Mouse (Mus musculus) Muller cell, postnatal 12 days (primary cell): ENCODE data around the gene Dio1.
A peak's percentile ranks its signal among the peaks of the same experiment; 100 is the strongest.

ENCODE experiments used
- DNase-seq: peaks from one replicate; pipeline ENCODE4 v3.0.0-alpha.2; 2015; ENCODE audit errors: inconsistent ontology term

Gene Dio1

DNA sequence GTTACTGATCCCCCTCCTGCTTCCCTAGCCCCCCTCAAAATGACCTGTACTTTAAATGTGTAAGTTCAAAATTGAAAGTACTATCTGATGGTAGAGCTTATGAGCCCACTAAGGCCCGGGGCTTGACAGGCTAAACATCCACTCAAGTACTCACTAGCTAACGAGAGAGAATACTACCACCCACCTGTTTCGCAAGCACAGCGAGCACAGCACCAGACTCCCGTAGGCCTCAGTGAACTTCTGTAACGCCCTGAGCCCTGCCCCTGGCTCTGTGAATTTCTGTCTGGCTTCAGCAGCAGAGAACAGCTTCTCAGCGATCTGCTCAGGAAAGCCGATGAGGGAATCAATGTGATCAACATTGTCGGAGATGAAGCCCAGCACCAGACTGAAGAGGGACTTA lies 59.9 kb downstream of the Dio1 start:
- DNase-seq, result no peak

GRCm38 (mm10) chr4:107246040-107246439 lies 60.9 kb downstream of the Dio1 start:
- peak; percentile 52 for DNase-seq

GRCm38 (mm10) chr4:107245368-107245767 lies 61.6 kb downstream of the Dio1 start:
- DNase-seq, result no peak

DNA sequence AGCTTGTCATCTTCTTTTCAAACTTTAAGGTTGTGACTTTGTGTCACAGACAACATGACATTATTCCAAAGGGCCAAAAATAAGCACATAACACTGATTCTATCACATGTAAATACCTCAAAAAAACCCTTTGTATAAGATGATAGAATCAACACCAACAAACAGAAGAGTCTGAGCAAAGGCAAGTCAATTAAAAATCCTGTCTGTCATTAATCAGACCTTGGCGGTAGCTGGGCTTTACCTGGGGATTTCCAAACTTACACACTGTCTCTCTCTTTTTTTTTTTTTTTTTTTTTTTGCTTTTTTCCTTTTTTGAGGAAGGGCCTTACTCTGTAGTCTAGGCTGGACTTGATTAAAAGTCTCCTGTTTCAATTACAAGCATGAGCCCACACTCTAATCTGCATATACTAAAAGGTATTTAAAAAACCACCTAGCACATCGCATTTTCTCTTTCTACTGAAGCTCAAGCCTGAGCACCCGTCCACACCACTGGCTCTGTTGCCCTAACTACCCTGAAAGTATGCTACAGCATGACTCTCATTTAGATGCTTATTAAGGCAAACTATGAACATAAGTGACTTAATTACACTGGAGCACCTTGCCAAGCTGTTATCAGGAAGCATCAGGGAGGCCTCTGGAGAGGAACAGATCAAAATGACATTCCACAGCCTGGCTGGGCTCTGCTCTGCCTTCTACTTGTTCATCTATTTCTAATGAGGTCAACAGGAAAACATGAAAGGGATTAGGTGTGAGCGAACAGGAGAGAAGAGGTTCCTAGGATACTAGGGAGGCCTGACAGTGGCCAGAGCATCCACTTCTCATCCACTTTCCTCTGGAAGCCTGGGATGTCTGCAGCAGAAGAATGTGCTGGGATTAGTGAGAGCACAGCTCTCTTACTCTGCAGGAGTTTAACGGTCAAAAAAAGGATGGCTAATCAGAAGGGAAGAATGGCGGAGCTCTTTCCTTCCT lies 63.3 kb downstream of the Dio1 start:
- DNase-seq, result peak; percentile 74
